Comparison of ENCODE assay signal across 1 mouse cellular context in the genomic region with DNA sequence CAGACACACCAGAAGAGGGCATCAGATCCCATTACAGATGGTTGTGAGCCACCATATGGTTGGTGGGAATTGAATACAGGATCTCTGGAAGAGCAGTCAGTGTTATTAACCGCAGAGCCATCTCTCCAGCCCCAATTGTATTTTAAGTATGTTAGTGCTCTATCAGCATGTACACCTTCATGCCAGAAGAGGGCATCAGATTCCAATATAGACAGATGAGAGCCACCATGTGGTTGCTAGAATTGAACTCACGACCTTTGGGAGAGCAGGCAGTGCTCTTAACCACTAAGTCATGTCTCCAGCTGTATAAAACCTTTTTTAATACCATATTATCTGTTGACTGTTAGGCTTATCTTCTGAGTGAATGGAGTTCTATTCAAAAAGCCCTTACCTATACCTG.
TF ChIP-seq lines count a peak whose summit lies in the region.

No protein-coding gene starts in this region.

TF ChIP-seq in MEL, 35 proteins besides CTCF, POLR2A, EP300 and RAD21 (continued from another document):
- TF ChIP-seq POLR2AphosphoS5 (IDR thresholded peaks at IDR 0.05; ENCODE audit: borderline replicate concordance, low read depth, low read length) (no peak), MEF2A (IDR thresholded peaks at IDR 0.05; ENCODE audit: extremely low read depth, insufficient replicate concordance, low read depth, low read length, poor library complexity, severe bottlenecking) (no peak), ZC3H11A (IDR thresholded peaks at IDR 0.05; ENCODE audit: low read depth, low read length) (peak; percentile 60; the same call in 1 of the 2 replicates)
